Mouse (Mus musculus) thymus, adult 18-20 months (tissue): ENCODE data around the gene Oas1f.
"Not testable (repeated sequence)": the region's sequence is repeated elsewhere in the genome, so short reads cannot be mapped to it uniquely, and the experiment has no call there.

Experiments
- DNase-seq, 2 experiments: peaks; one replicate each; pipeline ENCODE4 v3.0.0; 2022; ENCODE audit warnings: mixed read lengths in 2 of 2

The Oas1f gene

GRCm38 (mm10) chr5:120871469-120871868, 24.3 kb downstream of the Oas1f start:
- no peak for DNase-seq

- DNase-seq = not testable (repeated sequence)
These were observed 29.7 kb downstream of the Oas1f start for GRCm38 (mm10) chr5:120876839-120877238.

GRCm38 (mm10) chr5:120877407-120877806, 30.2 kb downstream of the Oas1f start:
- DNase-seq = not testable (repeated sequence)

- DNase-seq = not testable (repeated sequence)
These were observed 31.6 kb downstream of the Oas1f start for GRCm38 (mm10) chr5:120878803-120879202.

GRCm38 (mm10) chr5:120881681-120882080, 34.5 kb downstream of the Oas1f start:
- DNase-seq = not testable (repeated sequence)

- not testable (repeated sequence) for DNase-seq
These were observed 40.2 kb downstream of the Oas1f start, which contains the start of gene Oas1g for GRCm38 (mm10) chr5:120887413-120887812. TSS of gene Oas1g (minus strand) at chr5:120887613.

- no peak for DNase-seq
These were observed 40.7 kb downstream of the Oas1f start for GRCm38 (mm10) chr5:120887831-120888230.

GRCm38 (mm10) chr5:120888294-120888815, 41.2 kb downstream of the Oas1f start:
- DNase-seq = not testable (repeated sequence)

- no peak for DNase-seq
These were observed 42.9 kb downstream of the Oas1f start for GRCm38 (mm10) chr5:120890026-120890425.

GRCm38 (mm10) chr5:120890991-120891390, 43.8 kb downstream of the Oas1f start:
- DNase-seq = no peak

GRCm38 (mm10) chr5:120891566-120892242, 44.5 kb downstream of the Oas1f start:
- not testable (repeated sequence) for DNase-seq

- DNase-seq = no peak
These were observed 45.1 kb downstream of the Oas1f start for GRCm38 (mm10) chr5:120892243-120892660.

- not testable (repeated sequence) for DNase-seq
These were observed 46.7 kb downstream of the Oas1f start for GRCm38 (mm10) chr5:120893866-120894265.

GRCm38 (mm10) chr5:120894692-120895091, 47.5 kb downstream of the Oas1f start:
- not testable (repeated sequence) for DNase-seq

GRCm38 (mm10) chr5:120895231-120895900, 48.2 kb downstream of the Oas1f start:
- DNase-seq = no peak

- no peak for DNase-seq
These were observed 51.1 kb downstream of the Oas1f start for GRCm38 (mm10) chr5:120898307-120898706.

GRCm38 (mm10) chr5:120898726-120899125, 51.6 kb downstream of the Oas1f start:
- no peak for DNase-seq

GRCm38 (mm10) chr5:120900666-120901065, 53.5 kb downstream of the Oas1f start:
- no peak for DNase-seq

GRCm38 (mm10) chr5:120902056-120902455, 54.9 kb downstream of the Oas1f start:
- no peak for DNase-seq

GRCm38 (mm10) chr5:120906791-120907733, 59.9 kb downstream of the Oas1f start, which contains the start of gene Oas1a:
TSS of gene Oas1a (minus strand) at chr5:120907521.
- not testable (repeated sequence) for DNase-seq
